Mouse (Mus musculus) G1E (cell line): ENCODE measurements around the gene Klc3.

Source experiments
- CTCF ChIP-seq: IDR thresholded peaks from 2 replicates; pipeline ENCODE4 v1.5.1; 2012; ENCODE audit warnings: low read depth, low read length, inconsistent platforms, mixed read lengths
- GATA1 ChIP-seq: IDR thresholded peaks from 2 replicates; pipeline ENCODE4 v1.6.1; 2012; ENCODE audit warnings: borderline replicate concordance, low read length, inconsistent platforms, mixed read lengths
- TAL1 ChIP-seq: conservative IDR thresholded peaks from 2 replicates; pipeline ENCODE4 v1.6.1; 2012; ENCODE audit warnings: low read depth, low read length, inconsistent platforms, mixed read lengths

- TF ChIP-seq CTCF = no peak
- TF ChIP-seq GATA1 = no peak
- no peak for TF ChIP-seq TAL1
These were observed 5.8 kb upstream of the Klc3 start for GRCm38 (mm10) chr7:19409753-19410152.
